Mouse (Mus musculus): ENCODE results near the gene Ifnar1. TPM values are rescaled to one million over a fixed set of nuclear protein-coding genes. Genes with fewer than 3 reads are reported as not detected.
A peak's percentile ranks its signal among the peaks of the same experiment; 100 is the strongest.

Ifnar1 gene
- polyA plus RNA-seq, 1 experiment: 16.2 TPM

DNA sequence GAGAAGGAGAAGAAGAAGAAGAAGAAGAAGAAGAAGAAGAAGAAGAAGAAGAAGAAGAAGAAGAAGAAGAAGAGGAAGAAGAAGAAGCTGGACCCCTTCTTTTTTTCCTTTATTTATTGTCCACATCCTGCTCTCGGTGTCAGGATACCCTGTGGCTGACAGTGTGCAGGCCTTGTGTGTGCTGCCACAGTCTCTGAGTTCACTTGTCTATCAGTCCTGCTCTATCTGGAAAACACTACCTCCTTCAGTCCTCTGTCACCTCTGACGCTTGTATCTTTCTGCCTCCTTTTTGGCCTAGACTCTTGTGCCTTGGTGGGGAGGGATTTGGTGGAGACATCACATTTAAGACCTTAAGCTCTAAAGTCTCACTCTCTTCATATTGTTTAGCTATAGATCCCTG is 21.6 kb upstream of the Ifnar1 start:
- no peak overlapping the region for H3K4me3 ChIP-seq
- TF ChIP-seq USF1 (IDR thresholded peaks at IDR 0.05; ENCODE audit: low read depth): no peak
- TF ChIP-seq POLR2AphosphoS2 (IDR thresholded peaks at IDR 0.05; ENCODE audit: insufficient read length, low read depth): no peak
- TF ChIP-seq TCF3 (IDR thresholded peaks at IDR 0.05; ENCODE audit: insufficient read length, low read depth): no peak
- no peak for TF ChIP-seq TCF12 (IDR thresholded peaks at IDR 0.05; ENCODE audit: insufficient read depth, poor library complexity, severe bottlenecking)
- no peak for TF ChIP-seq E2F4 (IDR thresholded peaks at IDR 0.05; ENCODE audit: insufficient read depth)
- TF ChIP-seq MYOD1 (IDR thresholded peaks at IDR 0.05; ENCODE audit: control insufficient read depth in 1 of 3, insufficient read length in 2 of 3, low read depth in 2 of 3): no peak
- no peak for TF ChIP-seq CEBPB (IDR thresholded peaks at IDR 0.05; ENCODE audit: insufficient read depth, poor library complexity, severe bottlenecking)
- TF ChIP-seq REST (IDR thresholded peaks at IDR 0.05; ENCODE audit: insufficient read depth, insufficient read length): no peak
- TF ChIP-seq POLR2A (IDR thresholded peaks at IDR 0.05; ENCODE audit: insufficient read length, low read depth): no peak
- TF ChIP-seq SRF (IDR thresholded peaks at IDR 0.05; ENCODE audit: control insufficient read depth, insufficient read length, low read depth): no peak
- no peak for TF ChIP-seq MAX (IDR thresholded peaks at IDR 0.05; ENCODE audit: low read depth)
- TF ChIP-seq MYOG (IDR thresholded peaks at IDR 0.05; ENCODE audit: control insufficient read depth in 1 of 3, insufficient read depth in 1 of 3, insufficient read length in 2 of 3, low read depth in 2 of 3): no peak
- no peak overlapping the region for H3K4me2 ChIP-seq (ENCODE audit: low read depth)

DNA sequence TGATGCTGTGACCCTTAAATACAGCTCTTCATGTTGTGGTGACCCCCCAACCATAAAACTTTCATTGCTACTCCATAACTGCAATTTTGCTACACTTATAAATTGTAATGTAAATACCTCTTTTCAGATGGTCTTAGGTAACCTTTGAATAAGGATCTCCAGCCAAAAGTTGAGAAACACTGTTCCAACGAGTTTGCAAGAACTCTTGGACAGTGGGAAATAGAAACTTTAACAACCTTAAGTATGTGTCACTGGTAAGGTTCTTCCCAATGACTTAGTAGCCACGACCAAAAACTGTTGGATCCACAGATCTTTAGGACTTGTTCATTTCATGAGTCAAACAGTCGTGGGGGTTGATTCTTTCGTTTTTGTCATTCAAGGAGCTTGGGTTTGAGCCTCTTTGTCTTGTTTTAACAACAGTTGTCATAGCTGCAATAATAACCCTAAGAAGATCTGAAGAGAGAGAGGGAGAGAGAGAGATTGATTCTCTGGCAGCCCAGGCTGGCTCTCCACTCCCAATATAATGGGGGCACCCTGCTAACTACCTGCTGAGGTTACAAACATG is 21.1 kb upstream of the Ifnar1 start:
- TF ChIP-seq MYOG (IDR thresholded peaks at IDR 0.05; ENCODE audit: control insufficient read depth in 1 of 3, insufficient read depth in 1 of 3, insufficient read length in 2 of 3, low read depth in 2 of 3): no peak
- no peak for TF ChIP-seq POLR2AphosphoS2 (IDR thresholded peaks at IDR 0.05; ENCODE audit: insufficient read length, low read depth)
- TF ChIP-seq USF1 (IDR thresholded peaks at IDR 0.05; ENCODE audit: low read depth): no peak
- TF ChIP-seq TCF3 (IDR thresholded peaks at IDR 0.05; ENCODE audit: insufficient read length, low read depth): no peak
- TF ChIP-seq E2F4 (IDR thresholded peaks at IDR 0.05; ENCODE audit: insufficient read depth): no peak
- TF ChIP-seq SRF (IDR thresholded peaks at IDR 0.05; ENCODE audit: control insufficient read depth, insufficient read length, low read depth): no peak
- no peak for TF ChIP-seq REST (IDR thresholded peaks at IDR 0.05; ENCODE audit: insufficient read depth, insufficient read length)
- no peak for TF ChIP-seq MAX (IDR thresholded peaks at IDR 0.05; ENCODE audit: low read depth)
- no peak for TF ChIP-seq TCF12 (IDR thresholded peaks at IDR 0.05; ENCODE audit: insufficient read depth, poor library complexity, severe bottlenecking)
- TF ChIP-seq POLR2A (IDR thresholded peaks at IDR 0.05; ENCODE audit: insufficient read length, low read depth): no peak
- no peak for TF ChIP-seq MYOD1 (IDR thresholded peaks at IDR 0.05; ENCODE audit: control insufficient read depth in 1 of 3, insufficient read length in 2 of 3, low read depth in 2 of 3)
- no peak for TF ChIP-seq CEBPB (IDR thresholded peaks at IDR 0.05; ENCODE audit: insufficient read depth, poor library complexity, severe bottlenecking)
- H3ac ChIP-seq (ENCODE audit: control insufficient read depth, insufficient read length): no peak overlapping the region
- no peaks in the 10 kb centered on the region for H3K36me3 ChIP-seq (ENCODE audit: control insufficient read depth, insufficient read depth)
- no peaks in the 10 kb centered on the region for H3K79me2 ChIP-seq (ENCODE audit: control insufficient read depth, insufficient read depth)
- H3K4me3 ChIP-seq: peak overlapping the region; percentile 35
- peak overlapping the region; percentile 62 for H3K4me2 ChIP-seq (ENCODE audit: low read depth)
- H3K27me3 ChIP-seq (ENCODE audit: control insufficient read depth, insufficient read depth, insufficient read length): no peaks in the 10 kb centered on the region

More for the DNA sequence above, 21.6 kb upstream of the Ifnar1 start:
- Histone ChIP-seq H3ac (ENCODE audit: control insufficient read depth, insufficient read length) (no peak overlapping the region), H3K79me2 (ENCODE audit: control insufficient read depth, insufficient read depth) (no peaks in the 10 kb centered on the region), H3K36me3 (ENCODE audit: control insufficient read depth, insufficient read depth) (no peaks in the 10 kb centered on the region), H3K27me3 (ENCODE audit: control insufficient read depth, insufficient read depth, insufficient read length) (no peaks in the 10 kb centered on the region)

DNA sequence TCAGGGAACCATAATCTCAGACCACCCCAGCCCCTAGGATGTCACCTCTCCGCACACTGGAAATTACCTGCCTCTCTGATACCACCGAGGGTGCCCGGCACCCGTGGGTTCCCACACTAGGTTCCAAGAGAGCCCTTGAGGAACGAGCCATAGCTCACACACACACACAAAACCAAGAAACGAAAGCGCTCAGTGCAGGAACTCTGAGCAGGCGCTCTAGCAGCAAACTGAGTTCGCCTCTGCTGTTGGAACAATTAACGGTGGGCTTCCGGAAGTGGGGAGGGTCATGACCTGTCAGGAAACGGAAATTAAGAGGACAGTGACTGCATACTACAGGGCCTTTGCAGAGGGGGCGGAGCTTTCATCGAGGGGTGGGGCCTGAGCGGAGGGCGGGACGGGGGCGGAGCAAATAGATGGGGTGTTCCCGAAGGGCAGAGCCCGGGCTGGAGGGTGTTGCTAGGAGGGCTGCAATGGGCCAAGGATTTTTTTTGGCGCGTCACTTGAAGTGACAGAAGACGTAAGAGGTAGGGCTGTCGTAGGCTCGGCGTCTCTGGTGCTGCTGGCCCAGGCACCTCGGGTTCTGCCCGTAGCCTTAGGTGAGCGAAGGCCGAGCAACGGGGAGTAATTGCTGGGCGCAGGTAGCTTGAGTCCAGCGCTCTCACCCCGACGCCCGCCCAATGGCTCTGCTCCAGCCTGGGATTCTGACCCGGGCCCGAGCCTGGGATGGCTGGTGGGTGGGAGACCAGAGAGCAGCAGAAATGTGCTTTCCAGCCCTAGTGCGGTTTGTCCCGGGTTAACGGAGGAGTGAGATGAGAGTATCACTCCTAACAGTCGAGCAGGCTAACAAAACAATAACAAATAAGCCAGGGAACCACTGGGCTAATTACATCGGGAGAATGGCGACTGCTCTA is 20.2 kb upstream of the Ifnar1 start:
- Histone ChIP-seq H3K4me3 (peak overlapping the region; percentile 35), H3K36me3 (ENCODE audit: control insufficient read depth, insufficient read depth) (no peaks in the 10 kb centered on the region), H3K27me3 (ENCODE audit: control insufficient read depth, insufficient read depth, insufficient read length) (no peaks in the 10 kb centered on the region), H3K79me2 (ENCODE audit: control insufficient read depth, insufficient read depth) (no peaks in the 10 kb centered on the region), H3ac (ENCODE audit: control insufficient read depth, insufficient read length) (no peak overlapping the region), H3K4me2 (ENCODE audit: low read depth) (peak overlapping the region; percentile 75)
- TF ChIP-seq E2F4 (IDR thresholded peaks at IDR 0.05; ENCODE audit: insufficient read depth): peak; percentile 42
- no peak for TF ChIP-seq MYOG (IDR thresholded peaks at IDR 0.05; ENCODE audit: control insufficient read depth in 1 of 3, insufficient read depth in 1 of 3, insufficient read length in 2 of 3, low read depth in 2 of 3)

DNA sequence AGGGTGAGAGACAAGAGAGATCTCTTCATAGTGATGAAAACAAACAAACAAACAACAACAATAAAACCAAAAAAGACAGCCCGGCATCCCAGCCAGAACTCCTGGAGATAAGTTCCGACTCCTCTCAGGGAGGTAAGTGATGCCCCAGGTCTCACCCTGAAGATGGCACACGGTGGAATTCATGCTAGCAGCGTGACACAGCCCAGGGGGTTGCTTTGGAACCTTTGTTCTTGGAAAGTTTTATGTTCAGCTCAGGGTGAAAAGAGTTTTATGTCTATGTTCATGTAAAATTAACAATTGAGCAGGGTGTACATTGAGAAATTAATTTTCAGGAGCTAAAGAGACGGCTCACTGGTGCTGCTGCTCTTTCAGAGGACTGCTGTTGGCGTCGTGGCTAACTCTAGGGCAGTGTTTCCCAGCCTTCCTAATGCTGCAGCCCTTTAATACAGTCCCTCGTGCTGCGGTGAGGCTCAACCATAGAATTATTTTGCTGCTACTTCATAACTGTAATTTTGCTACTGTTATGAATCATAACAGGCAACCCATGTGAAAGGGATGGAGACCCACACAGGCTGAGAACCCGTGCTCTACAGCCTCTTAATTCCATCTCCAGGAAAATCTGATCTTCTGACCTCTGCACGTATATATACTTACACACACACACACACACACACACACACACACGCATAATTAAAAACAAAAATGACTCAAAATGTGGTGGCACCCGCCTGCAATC is 19.4 kb upstream of the Ifnar1 start:
- H3K27me3 ChIP-seq (ENCODE audit: control insufficient read depth, insufficient read depth, insufficient read length): no peaks in the 10 kb centered on the region
- peak overlapping the region; percentile 35 for H3K4me3 ChIP-seq
- H3K4me2 ChIP-seq (ENCODE audit: low read depth): peak overlapping the region; percentile 75
- H3K79me2 ChIP-seq (ENCODE audit: control insufficient read depth, insufficient read depth): no peaks in the 10 kb centered on the region
- TF ChIP-seq CEBPB (IDR thresholded peaks at IDR 0.05; ENCODE audit: insufficient read depth, poor library complexity, severe bottlenecking) (no peak), E2F4 (IDR thresholded peaks at IDR 0.05; ENCODE audit: insufficient read depth) (no peak), MYOD1 (IDR thresholded peaks at IDR 0.05; ENCODE audit: control insufficient read depth in 1 of 3, insufficient read length in 2 of 3, low read depth in 2 of 3) (no peak), POLR2AphosphoS2 (IDR thresholded peaks at IDR 0.05; ENCODE audit: insufficient read length, low read depth) (no peak), USF1 (IDR thresholded peaks at IDR 0.05; ENCODE audit: low read depth) (no peak), TCF3 (IDR thresholded peaks at IDR 0.05; ENCODE audit: insufficient read length, low read depth) (no peak), MYOG (IDR thresholded peaks at IDR 0.05; ENCODE audit: control insufficient read depth in 1 of 3, insufficient read depth in 1 of 3, insufficient read length in 2 of 3, low read depth in 2 of 3) (no peak), REST (IDR thresholded peaks at IDR 0.05; ENCODE audit: insufficient read depth, insufficient read length) (no peak), MAX (IDR thresholded peaks at IDR 0.05; ENCODE audit: low read depth) (no peak), SRF (IDR thresholded peaks at IDR 0.05; ENCODE audit: control insufficient read depth, insufficient read length, low read depth) (no peak), POLR2A (IDR thresholded peaks at IDR 0.05; ENCODE audit: insufficient read length, low read depth) (no peak), TCF12 (IDR thresholded peaks at IDR 0.05; ENCODE audit: insufficient read depth, poor library complexity, severe bottlenecking) (no peak)
- H3K36me3 ChIP-seq (ENCODE audit: control insufficient read depth, insufficient read depth): no peaks in the 10 kb centered on the region
- H3ac ChIP-seq (ENCODE audit: control insufficient read depth, insufficient read length): no peak overlapping the region
